Comparison of ENCODE assay signal across 15 mouse cellular contexts in genomic region chr8:122497016-122497734, GRCm38 (mm10). TPM values are rescaled to one million over a fixed set of nuclear protein-coding genes. Genes with fewer than 3 reads are reported as not detected.
A peak's percentile ranks its signal among the peaks of the same experiment; 100 is the strongest.
DNase-seq lines count a peak whose midpoint lies in the region; ATAC-seq and TF ChIP-seq lines count a peak whose summit lies in the region.
"Had no signal": no experiment of that assay in that cellular context is flagged by ENCODE, and none has a peak within 500 bp of the region (broad histone marks: within the 10 kb centered on the region; RNA-seq: fewer than 3 reads in every experiment).

No protein-coding gene starts in this region.

- H3K4me2 ChIP-seq in lung, embryonic 16.5 days (ENCODE audit: low read depth, low read length) = no peak overlapping the region

- H3K36me3 ChIP-seq in heart, adult 2 months (ENCODE audit: control insufficient read depth, insufficient read depth, low read length) = no peaks in the 10 kb centered on the region
- H3K36me3 ChIP-seq in lung, embryonic 16.5 days (ENCODE audit: control insufficient read depth, insufficient read depth, low read length) = peaks cover 67% of the 10 kb centered on the region

- no peaks in the 10 kb centered on the region for H3K27me3 ChIP-seq in heart, adult 2 months (ENCODE audit: control insufficient read depth, insufficient read depth, low read length)
- H3K27me3 ChIP-seq in lung, embryonic 16.5 days (ENCODE audit: control insufficient read depth, insufficient read depth, low read depth, low read length) = no peaks in the 10 kb centered on the region

- TF ChIP-seq CTCF in heart, adult 2 months (IDR thresholded peaks at IDR 0.05) = no peak

- no peak for TF ChIP-seq POLR2A in heart, adult 2 months (IDR thresholded peaks at IDR 0.05; ENCODE audit: insufficient read depth, low read depth, low read length)

- no peaks in the 10 kb centered on the region for H3K9me3 ChIP-seq in lung, embryonic 16.5 days (ENCODE audit: control insufficient read depth, low read length)

- DNase-seq in heart, adult 2 months = peak in 1 of 2 experiments; percentile 21
- no peak for DNase-seq in heart, adult 8-10 months (ENCODE audit: low spot score)
- peak; percentile 73 for DNase-seq in kidney, postnatal 10 days
- DNase-seq in kidney, adult 18-20 months = no peak
- peak; percentile 54 for DNase-seq in ZHBTc4 (ENCODE audit: low read depth, low spot score)
- no peak for DNase-seq in cerebellum, postnatal 10 days
- DNase-seq in layer of hippocampus, postnatal 14 days (ENCODE audit: low spot score in 2 of 2) = no peak
- DNase-seq: adrenal gland, postnatal 10 days; cerebellum, adult 11-12 months; embryo, embryonic 11 days had no signal

- intact Hi-C loops in heart, adult 2 months (cut with DNase I) = no loop called here

- no peaks in the 10 kb centered on the region for H3K4me1 ChIP-seq in heart, adult 2 months (ENCODE audit: control insufficient read depth, insufficient read depth, low read length)
- 0 out of 2 replicates have a peak, but pooled peaks cover 2% of the 10 kb centered on the region for H3K4me1 ChIP-seq in lung, embryonic 16.5 days (replicated peaks; ENCODE audit: control insufficient read depth, insufficient read depth, low read length)

- no peak overlapping the region for H3K4me3 ChIP-seq in heart, adult 2 months
- no peak overlapping the region for H3K4me3 ChIP-seq in lung, embryonic 16.5 days (ENCODE audit: low read length)
- H3K4me3 ChIP-seq: erythroblast, embryonic 14.5 days; left cerebral cortex, adult 2 months had no signal

- H3K27ac ChIP-seq in heart, adult 2 months = peak overlapping the region; percentile 12; the same call in 1 of the 2 replicates
- H3K27ac ChIP-seq in lung, embryonic 16.5 days (ENCODE audit: low read length) = peak overlapping the region; percentile 70
- H3K27ac ChIP-seq: left cerebral cortex, adult 2 months had no signal

- TF ChIP-seq EP300 in heart, adult 2 months (IDR thresholded peaks at IDR 0.05; ENCODE audit: insufficient read depth, low read depth, low read length) = no peak

- WGBS in heart, adult 2 months = 62% methylated on average over 12 of the region's 12 CpGs
- WGBS in lung, embryonic 16.5 days = 75% methylated on average over 12 of the region's 12 CpGs

- H3K9ac ChIP-seq in heart, adult 2 months (ENCODE audit: low read depth, low read length) = no peak overlapping the region
- no peak overlapping the region for H3K9ac ChIP-seq in lung, embryonic 16.5 days (ENCODE audit: low read length)

- no peaks in the 10 kb centered on the region for H3K79me2 ChIP-seq in heart, adult 2 months (replicated peaks; ENCODE audit: control insufficient read depth, insufficient read depth, low read length)

- peak; percentile 32 for ATAC-seq in lung, embryonic 16.5 days (ENCODE audit: low read depth)
- ATAC-seq: intestine, postnatal 0 days; midbrain, embryonic 16.5 days had no signal

RNA-seq across cellular contexts. Expression of gene Ctu2, which starts 21.2 kb away (rescaled TPM):
- total RNA-seq in heart, adult 2 months (2021) = 1 to 10 TPM; 5.6 to 7.7 TPM
- polyA plus RNA-seq in heart, adult 2 months (2012; rRNA removed) = 12.3 and 15.8 TPM in 2 replicates
- total RNA-seq in heart, adult 8-10 months (2022) = 10 to 100 TPM in 1 of 4 experiments, 1 to 10 TPM in 3; 5.0 to 12.4 (median 7.7) TPM
- 34.7 and 36.9 TPM in 2 replicates for polyA plus RNA-seq in lung, embryonic 16.5 days (2015; fragmentation: Nextera tagmentation; extraction: Ambion mirVana)
- total RNA-seq in layer of hippocampus, postnatal 14 days (2021) = 10 to 100 TPM; 27.6 to 28.9 TPM

RNA-seq across cellular contexts. Expression of gene Rnf166, which starts 21.3 kb away (rescaled TPM):
- total RNA-seq in heart, adult 2 months (2021) = 10 to 100 TPM; 36.9 to 41.6 TPM
- 91.3 and 99.4 TPM in 2 replicates for polyA plus RNA-seq in heart, adult 2 months (2012; rRNA removed)
- total RNA-seq in heart, adult 8-10 months (2022) = 10 to 100 TPM; 38.4 to 68.1 (median 57.1) TPM
- 38.1 and 40.1 TPM in 2 replicates for polyA plus RNA-seq in lung, embryonic 16.5 days (2015; fragmentation: Nextera tagmentation; extraction: Ambion mirVana)
- total RNA-seq in layer of hippocampus, postnatal 14 days (2021) = 10 to 100 TPM; 20.0 to 23.3 TPM

RNA-seq across cellular contexts. Expression of gene Snai3, which starts 36.6 kb away (rescaled TPM):
- total RNA-seq in heart, adult 2 months (2021) = 1 to 10 TPM; 1.6 to 8.1 TPM
- 6.8 and 8.2 TPM in 2 replicates for polyA plus RNA-seq in heart, adult 2 months (2012; rRNA removed)
- total RNA-seq in heart, adult 8-10 months (2022) = 10 to 100 TPM in 2 of 4 experiments, 1 to 10 TPM in 2; 2.7 to 14.4 (median 8.2) TPM
- polyA plus RNA-seq in lung, embryonic 16.5 days (2015; fragmentation: Nextera tagmentation; extraction: Ambion mirVana) = 1.3 and 1.5 TPM in 2 replicates
- total RNA-seq in layer of hippocampus, postnatal 14 days (2021) = not detected
- polyA plus RNA-seq: erythroblast, embryonic 14.5 days; midbrain, embryonic 16.5 days had no signal

RNA-seq across cellular contexts. Expression of gene Mvd, which starts 54.0 kb away (rescaled TPM):
- total RNA-seq in heart, adult 2 months (2021) = 1 to 10 TPM; 4.0 to 5.6 TPM
- polyA plus RNA-seq in heart, adult 2 months (2012; rRNA removed) = 8.5 and 9.0 TPM in 2 replicates
- total RNA-seq in heart, adult 8-10 months (2022) = 1 to 10 TPM; 3.9 to 5.6 (median 4.9) TPM
- 19.8 and 20.6 TPM in 2 replicates for polyA plus RNA-seq in lung, embryonic 16.5 days (2015; fragmentation: Nextera tagmentation; extraction: Ambion mirVana)
- total RNA-seq in layer of hippocampus, postnatal 14 days (2021) = 10 to 100 TPM; 38.8 to 45.5 TPM

RNA-seq across cellular contexts. Expression of gene Piezo1, which starts 54.0 kb away (rescaled TPM):
- total RNA-seq in heart, adult 2 months (2021) = 10 to 100 TPM; 14.0 to 14.8 TPM
- polyA plus RNA-seq in heart, adult 2 months (2012; rRNA removed) = 48.5 and 55.5 TPM in 2 replicates
- 10 to 100 TPM; 13.2 to 17.4 (median 13.7) TPM for total RNA-seq in heart, adult 8-10 months (2022)
- polyA plus RNA-seq in lung, embryonic 16.5 days (2015; fragmentation: Nextera tagmentation; extraction: Ambion mirVana) = 23.3 and 30.0 TPM in 2 replicates
- total RNA-seq in layer of hippocampus, postnatal 14 days (2021) = 1 to 10 TPM; 5.1 to 6.5 TPM

Comparison
In these comparisons a context has a peak if more than half of its experiments do, and no peak if none do; other contexts are left out.
1. DNase-seq: peak in kidney, postnatal 10 days (single experiment) and ZHBTc4 (single experiment); none in heart, adult 8-10 months (single experiment), kidney, adult 18-20 months (single experiment), cerebellum, postnatal 10 days (0 of 2) and layer of hippocampus, postnatal 14 days (0 of 2).